Mouse (Mus musculus): ENCODE results near the gene Fam89a.

Gene Fam89a

DNA sequence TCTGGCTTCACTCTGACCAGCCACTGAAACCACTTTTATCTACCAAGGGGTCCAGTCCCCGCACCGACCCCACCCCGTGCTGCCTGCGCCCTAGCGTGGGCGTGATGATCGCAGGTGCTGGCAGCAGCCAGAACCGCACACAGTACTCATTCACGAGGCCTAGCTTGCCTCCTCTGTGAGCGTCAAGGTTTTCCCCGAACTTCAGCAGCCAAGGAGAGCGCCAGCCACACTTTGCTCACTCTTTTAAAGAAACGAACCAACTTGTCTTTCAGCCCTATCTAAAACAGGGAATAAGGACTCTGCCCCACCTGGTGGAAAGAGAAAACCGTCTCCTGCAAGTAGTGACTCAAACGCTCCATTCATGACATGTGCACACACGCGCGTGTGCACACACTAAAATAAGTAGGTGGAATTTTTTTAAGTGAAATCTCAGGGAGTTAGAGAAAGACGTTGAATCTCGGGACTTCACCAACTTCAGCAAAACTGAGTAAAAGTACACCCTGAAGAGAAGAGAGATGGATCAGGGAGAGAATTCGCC, 762 bp upstream of the Fam89a start:
- no peak for DNase-seq

DNA sequence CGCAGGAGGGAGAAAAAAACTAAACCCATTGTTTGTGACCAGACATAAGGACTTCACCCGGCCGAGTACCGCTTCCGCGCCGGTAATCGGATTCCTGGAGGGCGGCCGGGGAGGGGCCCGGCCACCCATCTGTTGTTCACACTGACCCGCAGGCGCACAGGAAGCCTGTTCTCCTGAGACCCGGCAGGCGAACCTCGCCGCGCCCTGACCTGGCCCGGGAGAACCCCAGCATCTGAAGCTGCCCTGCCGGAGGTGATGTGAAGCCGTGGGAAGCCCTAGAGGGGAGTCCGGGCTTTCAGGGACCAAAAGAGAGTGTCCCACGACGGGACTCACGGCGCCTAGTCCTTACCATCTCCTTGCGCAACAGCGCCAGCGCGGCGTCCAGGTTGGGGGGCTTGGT, 441 bp downstream of the Fam89a start:
- peak; percentile 95 for DNase-seq

DNA sequence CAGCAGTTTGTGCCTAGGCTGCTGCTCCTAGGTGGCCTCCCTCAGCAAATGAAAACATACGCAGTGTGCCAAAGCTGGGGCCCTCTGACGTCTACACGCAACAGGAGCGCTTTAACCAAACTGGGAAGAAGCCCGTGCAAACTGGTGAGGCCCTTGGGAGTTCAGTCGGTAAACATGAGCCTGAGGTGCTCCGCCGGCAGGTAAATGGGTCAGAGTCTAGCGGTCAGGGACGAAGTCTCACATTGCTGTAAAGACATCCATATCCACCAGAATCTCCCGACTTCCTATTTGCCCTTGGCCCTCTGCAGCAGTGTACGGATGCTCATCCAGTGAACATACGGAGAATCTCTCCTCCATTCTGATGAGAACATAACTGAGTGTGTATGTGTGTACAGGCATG, 5.0 kb downstream of the Fam89a start:
- no peak for DNase-seq

- DNase-seq = no peak
These were observed 12.4 kb downstream of the Fam89a start for GRCm38 (mm10) chr8:124739268-124739667.

GRCm38 (mm10) chr8:124735371-124735911, 16.2 kb downstream of the Fam89a start:
- no peak for DNase-seq

DNA sequence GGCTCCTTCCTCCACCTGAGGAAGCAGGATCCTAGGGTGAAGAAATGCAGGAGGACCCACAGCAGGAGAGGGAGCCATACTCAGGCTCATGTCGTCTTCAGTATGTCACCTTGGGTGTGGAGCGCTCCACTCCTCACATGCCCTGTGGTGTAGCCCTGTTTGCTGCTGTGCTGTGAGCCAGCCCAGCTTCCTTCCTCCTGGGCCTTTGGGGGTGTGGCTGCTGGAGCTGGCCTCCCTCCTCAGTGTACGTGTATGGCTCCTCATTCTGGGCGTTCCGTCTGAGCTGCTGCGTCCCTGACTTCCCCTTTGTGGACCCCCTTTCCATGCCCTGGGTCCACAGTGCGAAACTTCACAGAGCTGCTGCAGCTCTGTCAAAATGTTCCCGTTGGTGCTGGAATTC, 18.8 kb downstream of the Fam89a start:
- DNase-seq = no peak

DNA sequence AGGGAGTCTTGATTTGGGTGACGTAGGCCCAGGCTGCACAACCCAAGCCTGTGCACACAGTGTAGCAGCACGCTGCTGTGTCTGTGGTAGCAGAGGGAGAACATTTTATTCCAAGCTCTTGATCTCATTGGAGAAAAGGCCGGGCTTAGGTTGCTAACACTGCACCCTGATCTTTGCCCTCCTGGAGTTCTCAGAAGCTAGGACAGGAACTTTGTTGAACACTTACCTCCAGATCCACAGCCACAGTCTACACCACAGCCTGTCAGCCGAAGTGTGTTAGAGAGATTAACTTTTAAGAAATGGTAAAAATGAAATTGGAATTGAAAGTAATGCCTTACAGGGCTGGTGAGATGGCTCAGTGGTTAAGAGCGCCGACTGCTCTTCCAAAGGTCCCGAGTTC, 27.3 kb downstream of the Fam89a start:
- DNase-seq = no peak

DNA sequence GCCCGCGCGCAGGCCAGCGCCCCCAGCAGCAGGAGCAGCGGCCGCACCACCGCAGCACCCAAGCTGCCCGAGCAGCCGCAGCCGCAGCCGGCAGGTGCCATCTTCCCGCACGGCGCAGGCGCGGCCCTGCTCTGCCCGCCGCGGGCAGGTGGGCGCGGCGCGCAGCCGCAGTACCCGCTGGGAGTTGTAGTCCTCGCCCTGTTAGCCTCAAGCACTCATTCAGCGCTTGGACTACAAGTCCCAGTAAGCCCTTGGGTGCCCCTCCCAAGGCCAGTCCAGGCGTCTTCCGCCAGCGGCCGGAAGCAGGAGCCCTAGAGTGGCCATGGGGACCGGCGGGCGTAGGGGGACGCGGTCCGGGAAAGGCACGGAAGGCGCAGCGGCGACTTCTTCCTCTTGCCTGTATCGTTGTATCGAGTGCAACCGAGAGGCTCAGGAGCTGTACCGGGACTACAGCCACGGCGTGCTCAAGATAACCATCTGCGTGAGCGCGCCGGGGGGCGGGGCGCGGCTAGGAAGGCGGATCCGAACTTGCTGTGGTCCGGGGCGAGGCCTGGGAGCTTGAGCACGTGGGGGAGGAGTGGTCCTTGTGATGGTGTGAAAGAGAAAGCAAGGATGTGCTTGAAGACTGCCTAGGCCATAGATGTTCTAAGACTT, 29.6 kb downstream of the Fam89a start, which contains the start of the genes Ttc13 and Arv1:
Ttc13 (minus strand) TSS at position 122 of the 654 bp plus-strand sequence.
Arv1 (plus strand) TSS at position 278 of the 654 bp plus-strand sequence.
- peak; percentile 100 for DNase-seq

- no peak for DNase-seq
These were observed 30.4 kb downstream of the Fam89a start for GRCm38 (mm10) chr8:124720938-124721861.

DNA sequence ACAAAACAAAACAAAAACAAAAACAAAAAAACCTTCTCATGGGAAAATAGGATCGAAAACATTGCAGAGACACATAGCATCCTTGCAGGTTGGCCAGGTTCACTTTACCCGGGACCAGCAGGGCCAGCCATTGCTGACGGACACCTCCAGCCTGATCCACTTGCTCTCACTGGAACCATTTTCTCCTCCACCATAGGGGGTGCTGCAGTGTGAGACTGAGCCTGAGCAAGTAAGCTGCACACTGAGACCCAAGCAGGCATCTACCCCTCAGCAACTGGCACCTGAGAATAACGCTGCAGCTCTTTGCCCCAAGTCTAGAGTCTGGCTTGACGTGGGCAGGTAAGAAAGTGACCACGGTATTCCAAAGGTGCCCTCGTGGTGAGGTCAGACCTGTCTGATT, 31.5 kb downstream of the Fam89a start:
- DNase-seq = no peak

DNA sequence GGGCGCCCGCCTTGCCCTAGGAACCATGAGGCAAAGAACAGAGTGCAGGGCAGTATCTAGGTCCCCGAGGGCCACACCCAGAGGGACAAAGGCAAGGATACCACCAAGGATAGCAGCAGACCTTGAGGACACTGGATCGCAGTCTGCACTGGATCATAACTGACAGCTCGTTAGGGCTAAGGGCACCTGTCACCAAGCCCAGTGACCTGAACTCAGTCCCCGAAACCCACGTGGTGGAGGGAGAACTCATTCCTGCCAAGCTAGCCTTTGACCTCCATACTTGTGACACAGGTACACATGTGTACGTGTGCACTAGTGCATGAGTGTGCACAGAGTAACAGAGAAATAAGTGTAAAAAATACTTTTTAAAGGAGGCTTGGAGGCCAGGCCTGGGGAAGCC, 35.9 kb downstream of the Fam89a start:
- no peak for DNase-seq

DNA sequence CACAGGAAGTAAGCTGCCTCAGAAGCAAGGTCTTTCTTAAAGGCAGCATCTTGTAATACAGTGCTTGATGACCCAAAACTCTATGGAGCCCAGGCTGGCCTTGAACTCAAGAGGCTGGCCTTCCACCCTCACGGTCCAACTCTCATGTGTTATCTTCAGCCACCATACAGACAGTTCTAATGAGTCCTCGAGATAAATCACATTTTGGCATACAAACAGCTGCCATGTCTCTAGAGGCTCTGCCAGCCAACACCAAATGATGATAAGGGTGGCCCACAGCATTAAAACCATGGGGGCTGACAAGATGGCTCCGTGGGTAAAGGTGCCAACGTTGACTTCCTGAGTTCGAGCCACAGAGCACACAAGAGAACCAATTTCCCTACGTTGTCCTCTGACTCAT, 38.4 kb downstream of the Fam89a start:
- DNase-seq = no peak

- no peak for DNase-seq
These were observed 45.8 kb downstream of the Fam89a start for GRCm38 (mm10) chr8:124705823-124706222.

GRCm38 (mm10) chr8:124704376-124704775, 47.3 kb downstream of the Fam89a start:
- peak; percentile 95 for DNase-seq

GRCm38 (mm10) chr8:124703526-124703925, 48.1 kb downstream of the Fam89a start:
- DNase-seq = no peak

DNA sequence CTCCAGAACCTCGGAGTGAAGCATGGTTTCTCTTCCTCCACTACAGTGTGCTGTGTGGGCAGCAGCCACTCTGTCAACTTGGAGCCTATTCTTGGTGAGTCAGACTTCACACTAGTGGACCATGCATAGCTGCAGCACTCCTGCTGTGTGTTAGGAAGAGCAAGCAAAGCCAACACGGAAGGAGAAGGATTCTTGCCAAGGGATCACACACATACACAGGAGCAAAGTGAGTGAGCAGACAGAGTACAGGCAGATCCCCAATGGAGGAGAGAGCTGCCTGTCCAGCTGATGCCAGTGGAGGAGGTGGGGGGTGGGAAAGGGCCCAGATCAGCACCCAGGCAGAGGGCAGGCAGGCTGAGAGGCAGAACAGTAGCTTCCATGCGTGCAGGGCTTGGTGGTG, 49.4 kb downstream of the Fam89a start:
- DNase-seq = no peak

- no peak for DNase-seq
These were observed 50.6 kb downstream of the Fam89a start for GRCm38 (mm10) chr8:124701023-124701422.

- DNase-seq = no peak
These were observed 51.4 kb downstream of the Fam89a start for GRCm38 (mm10) chr8:124700271-124700670.

DNA sequence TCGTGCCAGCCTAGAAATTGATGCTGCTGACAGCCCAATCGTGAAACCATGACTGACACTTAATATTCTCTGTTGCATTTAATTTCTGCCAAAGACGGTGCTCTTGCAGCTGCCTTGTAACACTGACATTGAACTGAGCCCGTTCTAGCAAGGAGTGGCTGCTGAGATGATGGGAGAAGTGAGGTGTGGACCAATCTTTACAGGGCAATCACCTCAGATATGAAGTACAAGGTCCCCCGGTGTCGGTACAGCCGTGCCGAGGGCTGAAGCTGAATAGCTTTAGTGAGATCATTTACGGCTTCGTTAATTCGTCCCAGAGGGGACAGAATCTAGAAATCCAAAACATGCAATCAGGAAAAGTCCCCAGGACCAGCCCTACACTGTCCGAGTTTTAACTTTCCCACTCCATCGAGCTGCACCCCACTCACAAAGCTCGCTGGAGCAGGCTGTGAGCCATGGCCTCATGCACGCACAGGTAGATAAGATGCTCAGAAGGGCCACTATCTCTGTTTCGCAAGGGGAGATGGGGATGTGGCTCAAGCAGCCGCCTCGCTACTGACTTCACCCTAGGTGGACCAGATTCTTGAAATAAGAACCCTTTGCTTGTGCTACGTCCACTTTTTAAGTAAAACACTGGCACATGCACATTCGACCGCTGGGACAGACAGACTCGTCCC, 56.1 kb downstream of the Fam89a start:
- no peak for DNase-seq

DNA sequence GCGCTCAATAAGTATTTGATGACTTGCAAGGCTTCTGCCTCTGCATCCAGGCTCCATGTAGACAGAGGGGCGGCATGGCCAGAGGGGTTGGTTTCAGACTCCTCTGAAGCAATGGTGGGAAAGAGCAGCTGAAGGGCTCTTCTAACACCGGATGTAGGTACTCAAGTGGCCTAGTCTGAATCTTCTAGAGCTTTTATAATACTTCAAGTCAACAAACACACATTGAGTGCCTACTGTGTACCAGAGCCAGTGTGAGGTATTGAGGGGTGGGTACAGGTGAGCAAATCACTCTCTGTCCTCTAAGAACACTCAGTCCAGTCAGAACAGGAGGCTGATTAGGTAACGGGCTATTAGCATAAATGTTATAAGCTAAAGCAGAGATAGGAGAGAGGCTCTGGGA, 59.9 kb downstream of the Fam89a start:
- DNase-seq = no peak
